Mouse (Mus musculus) embryonic facial prominence, embryonic 10.5 days (tissue): Measurements from ENCODE around the gene C130073F10Rik. TPM values are rescaled to one million over a fixed set of nuclear protein-coding genes. Genes with fewer than 3 reads are reported as not detected.

Experiments used
- polyA plus RNA-seq: library from polyadenylated mRNA; unstranded; fragments of >200 nt; fragmentation: Nextera tagmentation; extraction: Ambion mirVana; gene quantifications from 2 replicates; pipeline ENCODE4 v1.2.1, GENCODE M21; 2016

The C130073F10Rik gene
- polyA plus RNA-seq, 1 experiment from 2014 or later, result not detected

Other genes with a start within 250 kb of the C130073F10Rik start
- gene Leprot, start 246.1 kb downstream of the C130073F10Rik start, polyA plus RNA-seq, result 59.8 and 67.7 TPM in 2 replicates
- 2.5 and 3.3 TPM in 2 replicates for gene Lepr, start 176.4 kb downstream of the C130073F10Rik start, polyA plus RNA-seq
- not detected in 2 replicates for gene B020004J07Rik, start 49.8 kb downstream of the C130073F10Rik start, polyA plus RNA-seq
- not detected in 2 replicates for gene Gm12800, start 15.3 kb upstream of the C130073F10Rik start, polyA plus RNA-seq
- not detected in 2 replicates for gene Gm12794, start 46.6 kb upstream of the C130073F10Rik start, polyA plus RNA-seq
- not detected in 2 replicates for gene Gm12790, start 87.3 kb upstream of the C130073F10Rik start, polyA plus RNA-seq
- gene Gm12789, start 92.8 kb upstream of the C130073F10Rik start, polyA plus RNA-seq, result not detected in 2 replicates
- 8.0 and 8.2 TPM in 2 replicates for gene Pde4b, start 193.8 kb upstream of the C130073F10Rik start, polyA plus RNA-seq